Mouse (Mus musculus) heart, postnatal 0 days (tissue): ENCODE measurements around the gene Lmbrd1.

Source experiments
- CTCF ChIP-seq: IDR thresholded peaks from 2 replicates; pipeline ENCODE4 v1.5.1; 2016; ENCODE audit warnings: antibody characterized with exemption, control low read depth, low read depth
- EP300 ChIP-seq: IDR thresholded peaks from 2 replicates; pipeline ENCODE4 v1.6.1; 2016; ENCODE audit warnings: antibody characterized with exemption, low read depth

DNA sequence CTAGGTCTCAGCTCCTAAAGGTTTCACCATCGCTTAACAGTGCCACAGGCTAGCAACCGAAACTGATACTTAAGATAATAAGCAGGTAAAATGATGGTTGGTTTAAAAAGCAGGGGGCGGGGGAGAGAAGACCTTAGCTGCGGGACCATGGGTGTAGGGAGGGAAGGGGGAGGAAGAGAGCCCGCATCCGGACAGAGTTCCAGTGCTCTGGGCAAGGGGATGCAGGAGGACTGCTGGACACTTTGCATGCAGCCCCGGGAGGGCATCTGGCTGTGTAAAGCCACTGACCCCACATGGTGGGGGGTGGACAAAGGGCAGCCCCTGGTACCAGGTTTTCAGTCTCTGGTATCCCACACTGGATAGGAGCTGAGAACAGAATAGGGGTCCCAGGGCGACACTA, 88.0 kb downstream of the Lmbrd1 start:
- TF ChIP-seq EP300 (no peak), CTCF (no peak)
